Mouse (Mus musculus): ENCODE results near the gene A630095N17Rik. TPM values are rescaled to one million over a fixed set of nuclear protein-coding genes. Genes with fewer than 3 reads are reported as not detected.

Gene A630095N17Rik
- polyA plus RNA-seq, 2 experiments: not detected

- no peaks in the 10 kb centered on the region for H3K36me3 ChIP-seq (ENCODE audit: control insufficient read depth, insufficient read depth, low read length)
- DNase-seq (ENCODE audit: low spot score) (peak; percentile 77), ATAC-seq (ENCODE audit: low FRiP score, low read depth) (no peak)
- no peak overlapping the region for H3K4me3 ChIP-seq (replicated peaks; ENCODE audit: low read length)
- no peaks in the 10 kb centered on the region for H3K4me1 ChIP-seq (ENCODE audit: control insufficient read depth, insufficient read depth, low read length)
- H3K27me3 ChIP-seq (ENCODE audit: control insufficient read depth, insufficient read depth, low read length): peaks cover 41% of the 10 kb centered on the region
- no peak overlapping the region for H3K9ac ChIP-seq (ENCODE audit: low read depth, low read length, severe bottlenecking)
- H3K9me3 ChIP-seq (ENCODE audit: control insufficient read depth, low read length): no peaks in the 10 kb centered on the region
- no peak overlapping the region for H3K4me2 ChIP-seq (replicated peaks; ENCODE audit: low read depth, low read length, severe bottlenecking)
- 3% methylated on average over 39 of the region's 40 CpGs for WGBS
- H3K27ac ChIP-seq (replicated peaks; ENCODE audit: low read depth, low read length): no peak overlapping the region
- TF ChIP-seq POLR2A (IDR thresholded peaks at IDR 0.05; ENCODE audit: borderline replicate concordance, extremely low read depth, insufficient read depth, insufficient read length): no peak
These were observed 31.4 kb upstream of the A630095N17Rik start for GRCm38 (mm10) chr1:75262969-75263951.

DNA sequence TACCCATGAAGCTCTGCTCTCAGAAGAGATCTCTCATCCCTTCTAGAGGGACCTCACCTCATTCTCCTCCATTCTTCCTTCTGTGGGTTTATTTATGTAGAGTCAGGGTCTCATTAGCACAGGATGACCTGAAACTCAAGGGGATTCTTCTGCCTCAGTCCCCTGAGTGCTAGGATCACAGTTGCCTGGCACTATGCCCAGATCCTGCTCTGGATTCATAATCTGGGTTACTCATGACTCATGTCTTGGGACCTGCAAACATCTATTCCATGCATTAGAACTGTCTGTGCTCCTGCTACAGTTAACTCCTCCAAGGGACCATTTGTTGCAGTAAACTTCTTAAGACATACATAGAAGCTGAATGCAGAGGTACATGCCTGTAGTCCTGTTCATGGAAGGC lies 29.4 kb upstream of the A630095N17Rik start:
- Histone ChIP-seq H3K36me3 (ENCODE audit: control insufficient read depth, insufficient read depth, low read length) (no peaks in the 10 kb centered on the region), H3K4me2 (replicated peaks; ENCODE audit: low read depth, low read length, severe bottlenecking) (no peak overlapping the region), H3K27ac (replicated peaks; ENCODE audit: low read depth, low read length) (no peak overlapping the region), H3K9me3 (ENCODE audit: control insufficient read depth, low read length) (no peaks in the 10 kb centered on the region), H3K4me1 (ENCODE audit: control insufficient read depth, insufficient read depth, low read length) (no peaks in the 10 kb centered on the region), H3K9ac (ENCODE audit: low read depth, low read length, severe bottlenecking) (no peak overlapping the region), H3K4me3 (replicated peaks; ENCODE audit: low read length) (no peak overlapping the region), H3K27me3 (ENCODE audit: control insufficient read depth, insufficient read depth, low read length) (peaks cover 41% of the 10 kb centered on the region)
- no peak for TF ChIP-seq POLR2A (IDR thresholded peaks at IDR 0.05; ENCODE audit: borderline replicate concordance, extremely low read depth, insufficient read depth, insufficient read length)
- ATAC-seq (ENCODE audit: low FRiP score, low read depth) (no peak), DNase-seq (ENCODE audit: low spot score) (no peak)

DNA sequence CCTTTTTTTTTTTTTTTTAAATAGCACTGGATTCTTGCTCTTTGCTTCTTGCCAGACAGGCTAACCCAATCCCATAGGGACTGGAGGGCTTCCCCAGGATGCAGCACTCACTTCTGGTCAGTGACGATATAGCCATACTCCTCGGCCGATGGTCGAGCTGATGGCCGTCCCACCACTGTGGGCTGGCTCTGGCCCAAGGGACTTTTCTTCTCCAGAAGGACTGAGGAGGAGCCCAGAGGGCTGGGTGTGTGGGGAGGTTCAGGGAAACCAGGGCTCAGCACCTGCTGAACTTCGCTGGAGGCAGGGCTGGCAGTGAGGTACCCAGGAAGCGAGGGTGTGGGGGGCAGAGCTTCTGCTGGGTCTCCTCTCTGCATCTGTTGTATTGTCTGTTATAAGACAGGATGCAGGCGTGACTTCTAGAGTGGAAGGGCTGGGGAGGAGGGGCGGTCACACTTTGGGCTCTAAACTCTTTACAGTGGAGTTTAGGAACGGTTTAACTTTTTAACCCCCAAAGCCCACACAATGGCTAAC lies 23.7 kb upstream of the A630095N17Rik start:
- Histone ChIP-seq H3K9me3 (ENCODE audit: control insufficient read depth, low read length) (no peaks in the 10 kb centered on the region), H3K27ac (replicated peaks; ENCODE audit: low read depth, low read length) (no peak overlapping the region), H3K4me1 (ENCODE audit: control insufficient read depth, insufficient read depth, low read length) (peaks cover 7% of the 10 kb centered on the region; the same call in 1 of the 2 replicates), H3K4me2 (replicated peaks; ENCODE audit: low read depth, low read length, severe bottlenecking) (no peak overlapping the region), H3K4me3 (replicated peaks; ENCODE audit: low read length) (no peak overlapping the region), H3K27me3 (ENCODE audit: control insufficient read depth, insufficient read depth, low read length) (no peaks in the 10 kb centered on the region), H3K36me3 (ENCODE audit: control insufficient read depth, insufficient read depth, low read length) (no peaks in the 10 kb centered on the region), H3K9ac (ENCODE audit: low read depth, low read length, severe bottlenecking) (no peak overlapping the region)
- no peak for TF ChIP-seq POLR2A (IDR thresholded peaks at IDR 0.05; ENCODE audit: borderline replicate concordance, extremely low read depth, insufficient read depth, insufficient read length)
- DNase-seq (ENCODE audit: low spot score) (no peak), ATAC-seq (ENCODE audit: low FRiP score, low read depth) (no peak)
- WGBS: 68% methylated on average over 10 of the region's 10 CpGs

DNA sequence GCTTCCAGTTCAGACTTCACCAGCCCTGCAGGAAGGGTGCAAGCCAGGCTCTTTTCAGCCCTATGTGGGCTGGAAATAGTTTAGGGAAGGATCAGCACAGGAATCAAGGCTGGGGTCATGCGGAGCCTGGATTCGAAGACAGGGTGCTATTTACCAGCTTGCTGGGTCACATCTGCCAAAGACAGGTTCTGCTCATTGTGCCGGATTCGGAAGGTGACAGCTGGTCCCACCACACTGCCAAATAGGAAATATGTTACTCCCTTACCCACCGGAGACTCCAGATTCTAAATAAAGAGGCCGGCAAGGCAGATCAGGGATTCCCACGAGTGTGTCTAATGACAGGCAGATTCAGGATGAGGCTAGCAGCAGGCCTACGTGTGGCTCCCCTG lies 22.7 kb upstream of the A630095N17Rik start:
- DNase-seq (ENCODE audit: low spot score) (no peak), ATAC-seq (ENCODE audit: low FRiP score, low read depth) (no peak)
- Histone ChIP-seq H3K9ac (ENCODE audit: low read depth, low read length, severe bottlenecking) (no peak overlapping the region), H3K4me2 (replicated peaks; ENCODE audit: low read depth, low read length, severe bottlenecking) (no peak overlapping the region), H3K4me3 (replicated peaks; ENCODE audit: low read length) (no peak overlapping the region), H3K36me3 (ENCODE audit: control insufficient read depth, insufficient read depth, low read length) (no peaks in the 10 kb centered on the region), H3K27me3 (ENCODE audit: control insufficient read depth, insufficient read depth, low read length) (no peaks in the 10 kb centered on the region), H3K4me1 (ENCODE audit: control insufficient read depth, insufficient read depth, low read length) (peaks cover 7% of the 10 kb centered on the region; the same call in 1 of the 2 replicates), H3K27ac (replicated peaks; ENCODE audit: low read depth, low read length) (no peak overlapping the region), H3K9me3 (ENCODE audit: control insufficient read depth, low read length) (no peaks in the 10 kb centered on the region)
- TF ChIP-seq POLR2A (IDR thresholded peaks at IDR 0.05; ENCODE audit: borderline replicate concordance, extremely low read depth, insufficient read depth, insufficient read length): no peak
- 79% methylated on average over 8 of the region's 8 CpGs for WGBS

- TF ChIP-seq POLR2A (IDR thresholded peaks at IDR 0.05; ENCODE audit: borderline replicate concordance, extremely low read depth, insufficient read depth, insufficient read length): no peak
- ATAC-seq (ENCODE audit: low FRiP score, low read depth): no peak
- no peak overlapping the region for H3K4me3 ChIP-seq (replicated peaks; ENCODE audit: low read length)
- WGBS: 63% methylated on average over 16 of the region's 16 CpGs
- H3K9ac ChIP-seq (ENCODE audit: low read depth, low read length, severe bottlenecking): no peak overlapping the region
- no peaks in the 10 kb centered on the region for H3K27me3 ChIP-seq (ENCODE audit: control insufficient read depth, insufficient read depth, low read length)
- H3K4me1 ChIP-seq (ENCODE audit: control insufficient read depth, insufficient read depth, low read length): peaks cover 7% of the 10 kb centered on the region; the same call in 1 of the 2 replicates
- peak; percentile 51 for DNase-seq (ENCODE audit: low spot score)
- no peak overlapping the region for H3K4me2 ChIP-seq (replicated peaks; ENCODE audit: low read depth, low read length, severe bottlenecking)
- H3K36me3 ChIP-seq (ENCODE audit: control insufficient read depth, insufficient read depth, low read length): no peaks in the 10 kb centered on the region
- no peaks in the 10 kb centered on the region for H3K9me3 ChIP-seq (ENCODE audit: control insufficient read depth, low read length)
- H3K27ac ChIP-seq (replicated peaks; ENCODE audit: low read depth, low read length): no peak overlapping the region
These were observed 22.1 kb upstream of the A630095N17Rik start for GRCm38 (mm10) chr1:75253849-75254624.

Data from limb, embryonic 14.5 days (tissue).